Mouse (Mus musculus): ENCODE measurements around the gene Dennd1b. TPM values are rescaled to one million over a fixed set of nuclear protein-coding genes. Genes with fewer than 3 reads are reported as not detected.

Gene Dennd1b
- polyA plus RNA-seq, 1 experiment: 5.5 TPM

DNA sequence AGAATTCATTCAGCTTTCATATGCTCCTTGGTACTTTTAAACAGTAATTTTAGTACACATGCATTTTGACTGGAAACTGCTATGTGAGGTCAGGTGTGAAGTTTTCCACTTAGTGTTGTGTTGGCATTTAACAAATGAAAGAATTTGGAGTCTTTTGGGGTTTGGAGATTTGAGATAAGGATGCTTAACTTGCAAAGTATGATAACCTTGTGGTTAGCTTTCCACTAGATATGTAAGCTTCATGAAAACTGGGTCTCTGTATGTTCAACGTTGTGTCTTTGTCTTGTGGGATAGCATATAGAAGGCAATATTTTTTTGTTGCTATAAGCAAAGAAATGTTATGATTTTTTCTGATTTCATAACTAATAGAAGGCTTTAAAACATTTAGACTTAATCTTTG is 114.8 kb downstream of the Dennd1b start:
- DNase-seq (ENCODE audit: extremely low spot score in 1 of 2, low spot score in 1 of 2): no peak

- DNase-seq (ENCODE audit: extremely low spot score in 1 of 2, low spot score in 1 of 2): no peak
Observed at GRCm38 (mm10) chr1:139079000-139079399, 115.8 kb downstream of the Dennd1b start.

DNA sequence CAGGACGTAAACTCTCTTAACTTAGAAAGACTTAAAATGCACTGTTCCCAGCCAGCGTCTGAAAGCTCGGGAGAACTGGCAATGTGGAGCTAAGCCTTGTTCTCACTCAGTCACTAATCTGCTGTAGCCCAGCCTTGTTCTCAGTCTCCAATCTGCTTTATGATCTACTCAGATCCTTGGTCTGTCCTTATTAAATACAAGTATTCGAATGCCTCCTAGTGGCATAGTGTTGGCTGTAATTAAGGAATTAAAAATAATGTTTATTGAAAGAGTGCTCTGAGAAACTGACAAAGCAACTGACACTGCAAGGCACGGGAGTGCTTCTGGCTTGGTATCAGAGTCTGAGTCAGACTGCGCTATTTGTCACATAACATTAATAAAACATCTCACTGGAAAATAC is 116.3 kb downstream of the Dennd1b start:
- peak in 1 of 2 experiments; percentile 38 for DNase-seq (ENCODE audit: extremely low spot score in 1 of 2, low spot score in 1 of 2)

DNA sequence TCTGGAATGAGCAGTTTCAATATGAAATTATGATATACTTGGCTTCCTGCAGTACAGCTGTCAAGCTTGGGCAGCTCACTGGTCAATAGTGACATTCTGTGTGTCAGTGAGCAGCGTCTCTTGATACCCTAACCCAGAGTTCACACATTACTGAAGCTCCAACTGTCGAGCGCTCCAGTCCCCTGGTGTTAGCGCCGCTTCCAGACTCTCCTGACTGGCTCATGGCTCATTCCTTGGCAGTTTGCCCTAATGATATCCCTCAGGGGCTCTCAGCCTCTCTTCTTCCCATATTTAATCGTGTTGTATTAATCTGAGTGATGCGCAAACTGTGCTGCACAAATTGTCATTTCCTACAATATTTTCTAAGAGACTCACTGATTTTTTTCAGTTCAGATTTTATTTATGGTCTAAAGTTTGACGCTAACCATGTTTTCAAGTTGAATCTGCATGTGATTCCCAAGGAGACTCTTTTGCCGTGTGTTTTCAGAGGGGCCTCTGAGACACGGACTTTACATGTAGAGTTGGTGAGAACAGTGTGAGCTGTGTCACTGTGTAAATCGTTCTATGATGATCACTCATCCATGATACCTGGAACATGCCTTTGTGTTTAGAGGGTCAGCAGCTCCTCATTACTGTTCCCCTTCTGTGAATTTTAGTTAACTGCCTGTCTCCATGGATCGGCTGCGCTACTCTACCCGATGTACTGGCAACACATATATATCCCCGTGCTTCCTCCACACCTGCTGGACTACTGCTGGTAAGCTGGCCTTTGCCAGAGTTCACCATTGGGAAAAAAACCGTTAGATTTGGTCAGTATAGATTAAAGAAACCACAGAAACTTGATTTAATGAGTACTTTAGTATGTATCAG is 117.5 kb downstream of the Dennd1b start:
- DNase-seq (ENCODE audit: extremely low spot score in 1 of 2, low spot score in 1 of 2): no peak

- DNase-seq (ENCODE audit: extremely low spot score in 1 of 2, low spot score in 1 of 2): peak in 1 of 2 experiments; percentile 20
Observed at GRCm38 (mm10) chr1:139083382-139083781, 120.1 kb downstream of the Dennd1b start.

DNA sequence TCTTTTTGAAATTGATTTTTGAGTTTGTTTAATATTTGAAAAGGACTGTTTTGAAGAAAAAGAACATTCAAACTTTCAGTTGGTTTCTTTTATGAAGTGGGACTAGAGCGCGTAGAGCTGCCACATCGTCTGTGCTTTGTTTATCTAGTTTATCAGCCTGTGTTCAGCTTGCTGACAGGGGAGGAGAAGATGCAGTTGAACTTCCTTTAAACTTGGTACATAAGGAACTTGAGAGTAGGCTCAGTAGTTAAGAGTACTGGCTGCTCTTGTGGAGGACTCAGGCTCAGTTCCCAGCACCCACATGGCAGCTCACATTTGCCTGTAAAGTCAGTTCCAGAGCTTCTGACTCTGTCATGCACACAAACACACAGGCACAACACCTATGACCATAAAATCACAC is 124.3 kb downstream of the Dennd1b start:
- DNase-seq (ENCODE audit: extremely low spot score in 1 of 2, low spot score in 1 of 2): no peak

DNA sequence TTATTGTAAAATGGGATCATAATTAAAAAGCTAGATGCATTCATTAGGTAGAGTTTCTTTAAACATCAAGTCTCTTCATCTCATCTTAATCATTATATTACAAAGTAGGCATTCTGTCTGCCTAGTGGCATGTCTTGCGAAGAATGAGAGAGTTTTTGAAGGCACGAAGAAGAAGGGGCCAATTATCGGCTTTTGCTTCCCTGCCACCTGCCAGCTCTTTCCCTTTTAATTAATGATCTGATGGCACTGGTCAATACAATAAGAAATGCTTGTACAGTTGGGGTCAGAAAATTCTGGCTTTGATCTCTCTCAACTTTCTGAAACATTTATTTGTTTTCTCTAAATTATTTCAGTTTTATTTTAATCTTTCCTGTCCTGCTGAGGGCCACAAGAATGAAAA is 127.5 kb downstream of the Dennd1b start:
- no peak for DNase-seq (ENCODE audit: extremely low spot score in 1 of 2, low spot score in 1 of 2)

GRCm38 (mm10) chr1:139091701-139092100 is 128.5 kb downstream of the Dennd1b start:
- DNase-seq (ENCODE audit: extremely low spot score in 1 of 2, low spot score in 1 of 2): no peak

GRCm38 (mm10) chr1:139092144-139092543 is 128.9 kb downstream of the Dennd1b start:
- DNase-seq (ENCODE audit: extremely low spot score in 1 of 2, low spot score in 1 of 2): no peak

- DNase-seq (ENCODE audit: extremely low spot score in 1 of 2, low spot score in 1 of 2): no peak
Observed at GRCm38 (mm10) chr1:139092722-139093121, 129.5 kb downstream of the Dennd1b start.

DNA sequence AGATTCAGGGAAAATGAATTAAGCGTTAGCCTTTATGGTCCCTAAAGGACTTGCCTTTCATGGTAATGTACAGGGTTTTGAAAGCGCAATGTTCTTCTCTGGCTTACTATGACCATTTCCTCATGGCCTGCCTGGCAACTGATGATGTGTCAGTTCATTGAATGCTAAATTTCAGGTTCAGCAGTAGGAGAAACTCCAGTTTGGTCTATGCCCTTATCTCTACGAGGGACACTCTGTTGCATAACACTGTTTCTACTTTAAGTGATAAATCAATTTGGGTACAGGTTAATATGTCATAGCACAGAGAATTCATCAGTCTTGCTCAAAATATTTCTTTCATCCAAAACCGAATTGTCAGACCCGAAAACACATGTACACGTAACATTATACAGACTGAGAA is 133.1 kb downstream of the Dennd1b start:
- no peak for DNase-seq (ENCODE audit: extremely low spot score in 1 of 2, low spot score in 1 of 2)

GRCm38 (mm10) chr1:139098088-139098487 is 134.9 kb downstream of the Dennd1b start:
- DNase-seq (ENCODE audit: extremely low spot score in 1 of 2, low spot score in 1 of 2): no peak

DNA sequence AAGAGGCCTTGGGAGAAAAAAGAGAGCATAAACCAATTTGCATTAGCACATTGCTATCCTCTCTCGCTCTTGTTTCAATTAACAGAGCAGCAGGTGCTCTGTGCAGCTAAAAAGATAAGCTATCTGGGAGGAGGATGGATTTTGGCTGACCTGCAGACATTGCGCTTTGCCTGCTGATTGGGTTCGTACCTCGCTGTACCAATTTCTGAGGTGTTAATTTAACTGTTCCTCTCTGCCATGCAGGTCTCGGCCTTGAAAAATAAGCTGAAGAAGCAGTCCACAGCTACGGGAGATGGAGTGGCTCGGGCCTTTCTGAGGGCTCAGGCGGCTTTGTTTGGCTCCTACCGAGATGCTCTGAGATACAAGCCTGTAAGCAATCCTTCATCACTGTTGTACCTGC is 138.5 kb downstream of the Dennd1b start:
- DNase-seq (ENCODE audit: extremely low spot score in 1 of 2, low spot score in 1 of 2): no peak

- no peak for DNase-seq (ENCODE audit: extremely low spot score in 1 of 2, low spot score in 1 of 2)
Observed at GRCm38 (mm10) chr1:139108251-139108650, 145.0 kb downstream of the Dennd1b start.

DNA sequence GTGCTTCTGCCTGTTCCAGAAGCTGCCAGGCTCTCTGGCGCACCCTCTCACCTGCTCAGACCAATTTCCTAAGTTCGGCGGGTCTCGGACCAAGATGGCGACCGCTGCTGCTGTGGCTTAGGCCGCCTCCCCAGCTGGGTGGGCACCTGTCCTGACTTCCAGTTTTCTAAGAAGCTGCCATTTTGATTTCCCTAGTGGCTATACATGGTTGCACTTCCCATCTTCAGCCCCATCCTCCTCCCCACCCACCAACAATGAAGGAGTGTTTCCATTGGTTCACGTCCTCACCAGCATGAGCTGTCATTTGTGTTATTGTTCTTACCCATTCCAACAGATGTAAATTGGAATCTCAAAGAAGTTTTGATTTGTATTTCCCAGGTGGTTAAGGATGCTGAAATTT is 159.4 kb downstream of the Dennd1b start:
- no peak for DNase-seq (ENCODE audit: extremely low spot score in 1 of 2, low spot score in 1 of 2)

- no peak for DNase-seq (ENCODE audit: extremely low spot score in 1 of 2, low spot score in 1 of 2)
Observed at GRCm38 (mm10) chr1:139139644-139140043, 176.4 kb downstream of the Dennd1b start.

- DNase-seq (ENCODE audit: extremely low spot score in 1 of 2, low spot score in 1 of 2): no peak
Observed at GRCm38 (mm10) chr1:139145516-139145915, 182.3 kb downstream of the Dennd1b start.

GRCm38 (mm10) chr1:139146306-139146705 is 183.1 kb downstream of the Dennd1b start:
- no peak for DNase-seq (ENCODE audit: extremely low spot score in 1 of 2, low spot score in 1 of 2)

- DNase-seq (ENCODE audit: extremely low spot score in 1 of 2, low spot score in 1 of 2): no peak
Observed at GRCm38 (mm10) chr1:139153006-139153405, 189.8 kb downstream of the Dennd1b start.

DNA sequence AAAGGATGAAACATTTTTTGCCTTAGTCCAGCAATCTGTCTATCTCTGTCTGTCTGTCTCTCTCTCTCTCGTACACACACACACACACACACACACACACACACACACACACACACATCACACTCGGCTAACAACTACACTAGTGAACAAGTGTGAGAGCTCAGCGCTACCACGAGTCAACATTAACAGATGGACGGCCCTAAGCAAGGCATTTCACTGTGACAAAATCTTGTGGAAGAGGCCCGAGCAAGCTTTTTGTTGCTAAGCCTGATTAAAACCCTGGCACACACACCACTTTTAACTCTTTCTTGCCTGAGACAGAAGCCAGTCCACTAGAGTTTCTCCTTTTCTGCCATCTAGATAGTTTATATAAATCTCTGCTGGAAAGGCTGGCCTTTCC is 190.3 kb downstream of the Dennd1b start:
- DNase-seq (ENCODE audit: extremely low spot score in 1 of 2, low spot score in 1 of 2): no peak

GRCm38 (mm10) chr1:139156397-139156796 is 193.2 kb downstream of the Dennd1b start:
- DNase-seq (ENCODE audit: extremely low spot score in 1 of 2, low spot score in 1 of 2): peak in 1 of 2 experiments; percentile 66

DNA sequence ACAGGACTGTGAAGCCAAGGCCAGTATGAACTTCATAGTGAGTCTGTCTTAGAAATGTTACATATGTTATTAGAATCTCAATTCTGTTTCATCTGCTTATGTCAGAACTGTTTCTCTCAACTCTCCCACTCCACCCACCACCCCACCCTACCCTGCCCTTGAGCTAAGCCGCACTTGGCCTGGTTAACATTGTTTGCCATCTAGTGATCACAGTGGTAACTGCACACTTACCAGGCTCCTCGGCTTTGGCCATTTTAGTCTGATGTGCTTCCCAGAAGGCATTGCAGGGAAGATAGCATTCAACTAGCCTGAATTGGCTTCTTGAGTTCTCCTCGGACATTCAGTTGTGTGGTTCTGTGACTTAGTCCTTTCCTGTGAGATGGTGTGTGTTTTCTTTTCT is 198.4 kb downstream of the Dennd1b start:
- DNase-seq (ENCODE audit: extremely low spot score in 1 of 2, low spot score in 1 of 2): no peak

Data from frontal cortex, adult 2 months (tissue).